Mouse (Mus musculus): ENCODE results near the gene Syt8.
A peak's percentile ranks its signal among the peaks of the same experiment; 100 is the strongest.

Gene Syt8

DNA sequence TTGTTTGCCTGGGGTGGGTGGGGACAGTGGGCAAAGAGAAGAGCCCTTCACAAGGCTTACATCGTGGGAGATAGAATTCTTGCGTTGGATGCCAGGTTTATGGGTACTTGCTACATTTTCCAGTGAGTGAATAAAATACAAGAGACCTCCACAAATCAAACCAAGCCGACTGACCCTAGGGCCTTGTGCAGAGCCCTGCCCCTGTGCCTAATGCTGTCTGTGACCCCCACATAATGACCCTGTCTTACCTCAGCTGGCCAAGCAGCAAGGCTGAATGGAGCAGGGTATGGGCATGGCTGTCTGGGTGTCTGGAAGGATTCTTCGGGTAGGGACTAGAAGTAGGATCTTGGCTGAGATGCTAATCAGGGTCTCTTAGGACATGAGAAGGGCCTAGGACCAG is 11.6 kb downstream of the Syt8 start:
- no peak for DNase-seq (ENCODE audit: low read depth)

DNA sequence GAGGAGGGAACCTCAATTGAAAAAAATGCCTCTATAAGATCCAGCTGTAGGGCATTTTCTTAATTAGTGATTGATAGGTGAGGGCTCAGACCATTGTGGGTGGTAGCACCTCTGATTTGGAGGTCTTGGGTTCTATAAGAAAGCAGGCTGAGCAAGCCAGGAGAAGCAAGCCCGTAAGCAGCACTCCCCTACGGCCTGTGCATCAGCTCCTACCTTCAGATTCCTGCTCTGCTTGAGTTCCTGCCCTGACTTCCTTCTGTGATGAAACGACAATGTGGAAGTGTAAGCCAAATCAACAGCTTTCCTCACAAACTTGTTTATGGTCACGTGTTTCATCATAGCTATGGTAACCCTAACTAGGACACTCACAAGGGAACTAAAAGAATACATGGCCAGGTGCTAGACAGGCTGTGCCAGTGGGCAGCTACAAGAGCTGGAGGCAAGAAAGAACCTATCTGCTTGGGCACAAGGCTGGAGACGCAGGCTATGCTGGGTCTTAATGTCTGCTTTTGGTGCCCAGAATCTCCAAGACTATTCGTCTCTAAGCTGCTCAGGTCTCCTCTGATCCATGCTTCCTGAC is 14.5 kb downstream of the Syt8 start:
- DNase-seq (ENCODE audit: low read depth) = no peak

DNA sequence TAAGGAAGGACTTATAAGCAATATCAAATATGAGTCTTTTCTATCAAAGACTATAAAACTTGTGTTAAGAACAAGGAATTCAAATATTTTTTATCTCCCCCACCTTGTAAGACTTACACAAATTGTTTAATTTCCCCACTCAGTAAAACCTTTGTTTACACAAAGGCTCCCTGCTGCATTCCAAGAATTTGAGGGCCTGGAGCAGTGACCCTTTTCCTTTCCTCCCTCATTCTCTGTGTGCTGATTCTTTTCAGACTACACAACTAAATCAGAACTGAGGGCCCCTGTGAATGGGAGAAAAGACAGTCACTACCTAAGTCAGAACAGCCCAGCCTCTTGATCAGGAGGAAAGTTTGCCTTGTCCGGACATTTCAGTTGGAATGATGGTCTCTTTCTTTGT is 20.1 kb downstream of the Syt8 start:
- DNase-seq (ENCODE audit: low read depth) = no peak

DNA sequence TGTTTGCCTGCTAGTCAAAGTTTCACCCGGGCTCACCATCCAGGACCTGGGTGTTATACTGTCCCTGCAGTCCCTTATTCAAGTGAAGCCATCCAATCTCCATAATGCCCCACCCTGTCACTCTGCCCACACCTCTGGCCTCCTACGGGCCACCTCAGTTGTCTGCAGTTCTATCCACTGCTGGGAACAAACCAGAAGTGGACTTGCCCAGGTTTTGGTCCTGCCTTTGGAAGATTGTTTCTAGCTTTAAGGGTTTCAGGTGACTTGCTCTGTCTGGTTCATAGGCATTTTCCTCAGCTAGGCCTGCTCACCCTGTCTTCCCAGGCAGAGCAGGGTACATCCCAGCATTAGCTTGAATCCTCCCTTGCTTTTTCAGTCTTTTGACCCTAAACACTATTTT is 20.6 kb downstream of the Syt8 start:
- DNase-seq (ENCODE audit: low read depth) = no peak

DNA sequence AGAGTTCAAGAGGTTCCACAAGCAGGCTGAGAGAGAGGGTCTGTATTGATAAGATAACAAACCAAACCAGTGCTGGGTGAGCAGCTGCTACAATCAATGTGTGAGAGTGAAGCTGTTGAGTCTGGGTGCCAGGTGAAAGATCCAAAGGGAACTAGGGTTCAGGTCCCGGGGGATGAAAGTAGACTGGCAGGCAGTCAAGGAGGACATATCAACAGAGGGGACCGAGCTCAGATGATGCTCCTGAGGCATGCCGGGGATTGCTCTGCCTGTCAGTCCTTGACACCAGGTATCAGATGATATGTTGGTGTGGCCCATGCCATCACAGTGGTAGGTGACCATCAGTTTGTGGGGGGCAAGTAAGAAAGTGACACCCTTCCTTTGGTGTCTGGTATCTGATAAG is 22.2 kb downstream of the Syt8 start:
- no peak for DNase-seq (ENCODE audit: low read depth)

DNA sequence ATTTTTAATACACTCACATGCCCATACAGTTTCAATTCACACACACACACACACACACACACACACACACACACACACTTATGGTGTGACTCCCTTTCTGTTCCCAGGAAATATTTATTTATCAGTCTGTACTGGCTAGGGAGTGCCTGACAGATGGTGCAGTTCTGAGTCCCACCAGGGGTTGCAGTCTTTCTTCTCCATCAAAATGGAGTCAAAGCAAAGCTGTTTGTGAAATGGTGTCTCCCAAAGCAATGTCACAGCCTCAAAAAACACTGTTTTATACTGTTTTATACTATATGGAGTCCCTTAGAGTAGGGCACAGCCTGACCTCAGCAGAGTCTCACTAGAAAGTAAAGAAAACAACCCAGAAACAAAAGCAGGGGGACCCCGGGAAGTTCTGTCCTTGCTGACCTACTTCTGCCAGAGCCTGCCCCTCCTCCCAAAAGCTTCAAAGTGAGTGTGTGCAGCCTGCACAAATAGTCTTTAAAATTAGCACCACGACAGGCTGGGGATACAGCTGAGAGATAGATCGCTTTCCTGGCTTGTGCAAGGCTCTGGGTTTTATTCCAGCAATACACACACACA is 22.7 kb downstream of the Syt8 start:
- DNase-seq (ENCODE audit: low read depth) = no peak

DNA sequence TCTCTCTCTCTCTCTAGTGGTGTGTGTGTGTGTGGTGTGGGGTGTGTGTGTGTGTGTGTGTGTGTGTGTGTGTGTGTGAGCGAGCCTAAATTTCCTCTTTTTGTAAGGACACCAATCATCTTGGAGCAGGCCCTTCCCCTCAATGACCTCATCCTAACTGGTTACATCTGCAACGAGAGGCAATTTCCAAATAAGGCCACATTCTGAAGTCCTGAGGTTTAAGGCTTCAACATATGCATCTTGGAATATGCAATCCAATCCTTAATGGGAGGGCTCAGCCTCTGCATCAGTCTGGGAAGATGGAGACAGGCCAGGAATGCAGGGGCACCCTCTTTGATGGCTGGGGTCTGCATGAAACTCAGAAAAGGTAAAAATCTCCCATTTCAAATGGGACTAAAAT is 23.4 kb downstream of the Syt8 start:
- DNase-seq (ENCODE audit: low read depth) = no peak

DNA sequence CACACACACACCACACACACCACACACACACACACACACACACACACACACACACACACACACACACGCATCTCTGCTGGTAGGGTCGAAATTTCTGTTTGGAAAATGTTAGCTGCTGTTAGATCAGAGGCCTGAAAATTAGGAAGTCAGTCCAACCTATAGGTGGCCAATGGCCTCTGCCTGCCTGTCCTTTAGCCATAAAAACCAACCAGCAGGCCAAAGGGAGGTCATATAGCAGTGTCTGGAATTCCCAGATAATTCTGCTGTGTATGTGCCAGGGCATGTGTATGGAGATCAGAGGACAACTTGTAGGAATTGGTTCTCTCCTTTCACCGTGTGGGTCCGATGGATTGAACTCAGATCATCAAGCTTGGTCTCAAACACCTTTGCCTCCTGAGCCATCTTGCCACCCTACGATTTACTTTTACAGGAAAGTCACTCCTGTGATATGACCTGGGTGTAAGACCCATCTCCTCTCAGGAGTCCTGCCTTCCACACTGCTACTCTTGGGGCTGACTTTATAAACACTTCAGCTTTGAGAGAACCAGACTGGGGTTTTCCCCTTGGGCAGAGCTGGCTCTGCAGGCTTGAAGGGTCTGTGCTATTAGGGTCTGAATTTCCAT is 24.1 kb downstream of the Syt8 start:
- DNase-seq (ENCODE audit: low read depth) = no peak

DNA sequence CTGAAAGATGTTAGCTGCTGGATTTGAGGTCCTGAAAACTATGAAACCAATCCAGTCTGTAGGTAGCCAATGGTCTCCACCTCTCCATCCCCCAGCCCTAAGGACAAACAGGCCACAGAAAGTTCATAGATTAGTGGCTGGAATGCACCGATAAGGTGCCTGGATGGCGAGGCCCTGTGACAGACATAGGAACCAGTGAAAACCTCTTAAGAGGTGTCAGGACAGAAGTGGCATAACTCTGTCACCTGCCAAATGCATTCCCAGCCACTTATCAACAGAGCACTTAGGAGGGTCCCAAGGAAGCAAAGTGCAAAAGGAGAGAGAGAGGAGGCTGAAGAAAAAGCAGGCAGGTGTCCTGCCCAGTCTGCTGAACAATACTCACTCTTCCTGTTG is 24.6 kb downstream of the Syt8 start:
- no peak for DNase-seq (ENCODE audit: low read depth)

DNA sequence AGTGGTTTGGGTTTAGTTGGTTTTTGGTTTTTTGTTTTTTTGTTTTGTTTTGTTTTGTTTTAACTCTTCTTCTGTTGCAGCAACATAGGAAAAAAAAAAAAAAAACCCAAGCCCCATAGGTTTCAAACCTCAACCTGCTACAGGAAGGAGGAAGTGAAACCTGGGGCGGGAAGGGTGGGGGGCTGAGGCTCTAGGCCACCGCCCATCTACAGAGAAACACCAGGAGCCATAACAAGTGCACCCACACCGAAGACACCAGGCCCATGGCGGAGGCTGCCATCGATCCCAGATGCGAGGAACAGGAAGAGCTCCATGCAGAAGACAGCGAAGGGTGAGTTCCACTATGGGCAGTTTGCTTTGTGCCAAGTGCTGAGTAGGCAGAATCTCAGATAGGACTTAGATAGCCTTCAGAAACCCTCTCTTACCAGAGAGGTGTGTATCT is 26.0 kb downstream of the Syt8 start, which contains the start of gene Lsp1:
TSS of gene Lsp1 (plus strand) at position 174 of the 442 bp plus-strand sequence.
- DNase-seq (ENCODE audit: low read depth) = peak; percentile 64

DNA sequence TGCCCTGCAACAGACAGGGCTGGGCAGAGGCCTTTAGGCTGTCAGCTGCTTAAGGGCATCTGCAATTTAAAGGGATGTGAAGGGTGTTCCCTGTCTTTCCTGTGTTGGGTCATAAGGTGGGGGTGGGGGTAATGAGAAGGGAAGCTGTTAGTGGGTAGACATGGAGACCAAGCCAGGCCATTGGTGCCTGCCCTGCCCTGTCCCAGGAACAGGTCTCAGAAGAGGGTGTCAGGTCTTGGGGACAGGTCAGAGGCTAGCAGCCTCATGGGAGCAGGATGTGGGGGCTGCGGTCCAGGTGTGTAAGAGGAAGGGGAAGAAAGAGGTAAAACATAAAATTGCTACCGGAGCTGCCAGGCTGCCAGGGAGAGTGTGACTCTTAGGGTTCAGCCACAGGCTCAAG is 26.8 kb downstream of the Syt8 start:
- peak; percentile 30 for DNase-seq (ENCODE audit: low read depth)

DNA sequence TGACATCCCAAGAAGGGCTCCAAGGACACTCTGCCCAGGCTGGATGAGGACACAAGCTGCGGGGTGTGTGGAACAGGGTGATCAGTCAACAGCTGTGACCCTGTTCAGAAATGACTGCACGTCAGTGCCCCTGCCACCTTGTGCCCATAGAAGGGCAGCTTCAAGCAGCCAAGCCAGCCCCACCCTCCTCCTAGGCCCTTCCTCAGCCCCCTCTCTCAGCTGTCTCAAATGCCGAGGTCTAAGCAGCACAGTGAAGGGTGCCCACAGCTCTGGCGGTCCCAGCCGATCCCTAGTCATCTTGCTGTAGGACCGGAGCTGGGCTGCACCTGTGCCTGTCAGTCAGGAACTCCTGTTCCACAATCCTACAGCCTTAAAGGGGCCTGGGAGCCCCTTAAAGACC is 27.5 kb downstream of the Syt8 start:
- no peak for DNase-seq (ENCODE audit: low read depth)

DNA sequence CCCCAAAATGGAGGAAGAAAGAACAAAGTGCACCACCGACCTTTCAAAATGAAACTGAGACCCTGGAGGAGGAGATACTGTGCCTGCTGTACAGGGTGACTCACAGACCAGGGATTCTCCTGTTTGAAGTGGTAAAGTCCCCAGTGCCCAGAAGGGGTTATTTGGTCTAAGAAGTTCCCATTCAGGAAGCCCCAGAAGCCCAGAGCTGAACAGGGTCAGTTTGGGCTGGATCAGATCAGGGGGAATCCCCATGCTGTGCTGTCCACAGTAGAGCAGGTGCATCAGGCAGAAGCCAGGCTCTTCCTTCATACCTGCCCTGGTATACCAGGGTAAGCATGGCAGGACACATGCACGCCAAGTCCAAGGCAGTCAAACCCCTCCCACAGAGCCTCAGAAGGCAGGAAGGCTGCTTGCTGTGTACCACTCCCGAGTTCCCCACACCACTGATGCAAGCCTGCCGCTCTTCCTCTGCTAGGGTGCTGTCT is 28.0 kb downstream of the Syt8 start:
- DNase-seq (ENCODE audit: low read depth) = peak; percentile 48

DNA sequence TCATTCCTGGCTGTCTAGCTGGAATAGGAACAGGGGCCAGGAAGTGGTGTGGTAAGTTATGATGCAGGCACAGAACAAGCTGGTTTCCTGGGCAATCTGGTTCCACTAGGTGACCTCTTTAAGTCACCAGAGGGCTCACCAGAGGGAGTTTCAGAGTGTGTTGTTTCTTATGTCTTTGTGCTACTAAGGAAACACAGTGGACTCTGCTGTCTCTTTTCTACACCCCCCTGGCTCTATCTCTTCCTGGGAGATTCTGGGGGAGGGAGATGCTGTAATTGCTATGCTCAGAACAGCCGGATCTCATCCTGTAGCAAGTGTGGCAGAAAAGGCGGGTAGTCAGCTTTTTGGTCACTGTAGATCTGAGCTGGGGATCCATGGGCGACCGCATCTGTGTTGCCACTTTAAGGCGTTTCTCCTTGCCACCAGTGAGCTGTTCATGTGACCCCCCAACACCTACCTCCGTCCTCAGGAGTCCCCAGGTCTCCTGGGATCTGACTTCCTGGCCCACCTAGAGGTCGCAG is 35.6 kb downstream of the Syt8 start:
- no peak for DNase-seq (ENCODE audit: low read depth)

DNA sequence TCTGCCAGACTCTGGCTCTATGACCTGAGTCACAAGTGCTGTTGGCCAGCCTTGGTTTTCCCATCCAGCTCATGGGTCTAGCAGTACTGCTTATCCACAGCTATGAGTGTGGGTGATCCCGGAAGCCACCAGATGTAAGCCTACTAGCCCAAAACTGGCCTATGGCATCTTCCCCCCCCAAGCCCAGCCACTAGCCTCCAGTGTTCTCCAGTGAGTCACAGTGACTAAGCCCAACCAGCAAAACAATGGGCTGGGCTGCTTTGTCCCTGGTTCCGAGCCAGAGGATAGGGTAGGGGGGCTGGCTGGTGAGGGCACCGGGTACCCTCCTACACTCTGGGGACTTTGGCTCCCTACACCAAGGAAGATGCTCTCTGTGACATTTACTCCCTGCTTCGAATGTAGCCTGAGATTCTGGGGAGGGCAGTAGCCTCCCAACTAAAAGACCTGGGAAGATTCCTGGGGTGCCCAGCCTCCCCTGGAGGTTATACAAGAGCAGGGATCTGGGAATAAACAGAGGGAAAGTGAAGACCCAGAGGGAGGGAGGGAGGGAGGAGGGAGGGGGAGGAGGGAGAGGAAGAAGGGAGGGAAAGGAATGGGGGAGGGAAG is 36.3 kb downstream of the Syt8 start:
- no peak for DNase-seq (ENCODE audit: low read depth)

DNA sequence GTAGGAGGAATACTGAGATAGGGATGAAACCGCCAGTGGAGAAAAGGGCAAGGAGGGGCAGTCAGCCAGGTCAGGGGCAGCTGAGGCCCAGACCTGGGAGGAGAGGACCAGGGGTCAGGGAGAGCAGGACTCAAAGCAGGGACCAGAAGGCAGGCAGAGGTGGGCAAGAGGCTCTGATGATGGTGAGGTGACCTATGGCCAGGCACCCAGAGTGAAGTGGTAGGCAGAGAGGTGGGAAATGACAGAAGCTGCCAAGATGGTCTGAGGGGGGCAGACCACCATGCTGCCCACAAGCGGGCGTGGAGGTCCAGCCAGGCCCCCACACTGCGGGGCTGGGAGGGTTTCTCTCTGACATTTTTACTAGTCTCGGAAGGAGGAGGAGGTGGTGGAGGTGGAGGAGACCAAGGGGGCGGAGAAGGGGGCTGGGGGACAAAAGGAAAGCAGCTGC is 36.8 kb downstream of the Syt8 start:
- DNase-seq (ENCODE audit: low read depth) = no peak

DNA sequence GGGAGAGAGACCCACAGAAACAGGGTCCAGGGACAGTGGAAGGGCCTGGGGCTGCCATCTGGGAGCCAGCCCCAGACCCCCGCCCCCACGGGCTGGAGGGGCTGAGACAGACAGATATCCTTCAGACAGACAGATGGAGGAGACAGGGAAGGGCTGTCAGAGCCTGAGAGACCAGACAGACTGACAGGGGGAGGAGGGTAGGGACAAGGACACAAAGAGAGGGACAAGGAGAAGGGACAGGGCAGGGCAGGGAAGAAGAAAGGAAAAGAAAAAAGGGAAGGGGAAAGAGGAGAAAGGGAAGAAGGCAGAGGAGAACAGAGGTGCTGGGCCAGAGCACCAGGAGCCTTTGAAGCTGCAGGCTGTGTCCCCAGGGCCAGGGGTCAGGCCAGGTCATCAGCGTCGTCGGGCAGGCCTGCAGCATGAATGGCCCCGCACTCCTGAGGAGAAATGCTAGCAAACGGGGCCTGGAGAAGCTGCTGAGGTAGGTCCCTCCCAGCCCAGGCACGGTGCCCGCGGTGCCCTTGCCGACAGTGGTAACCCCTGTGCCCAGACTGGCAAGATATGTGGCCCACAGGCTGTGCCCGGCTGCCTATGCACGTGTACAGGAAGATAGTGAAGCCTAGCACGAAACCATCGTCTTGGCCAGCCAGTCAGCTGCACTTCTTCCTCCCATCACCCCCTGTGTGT is 37.4 kb downstream of the Syt8 start:
- DNase-seq (ENCODE audit: low read depth) = no peak

DNA sequence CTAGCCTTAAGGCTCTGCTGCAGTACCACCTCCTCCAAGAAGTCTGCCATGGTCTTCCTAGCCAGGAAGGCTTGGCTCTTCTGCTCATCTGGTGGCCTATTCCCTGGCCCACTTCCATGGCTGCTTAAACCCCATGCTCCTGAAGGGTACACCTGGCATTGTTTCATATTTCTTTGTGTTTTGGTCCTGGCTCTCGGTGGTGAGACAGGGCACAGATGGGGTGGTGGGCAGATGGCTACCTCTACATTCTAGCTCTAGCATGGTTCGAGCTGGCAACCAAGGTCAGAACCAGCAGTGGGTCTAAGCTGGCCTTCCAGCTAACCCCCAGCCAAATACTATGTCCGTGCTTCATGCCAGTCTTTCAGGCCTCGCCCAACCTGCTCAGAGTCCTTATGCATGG is 38.3 kb downstream of the Syt8 start:
- no peak for DNase-seq (ENCODE audit: low read depth)

DNA sequence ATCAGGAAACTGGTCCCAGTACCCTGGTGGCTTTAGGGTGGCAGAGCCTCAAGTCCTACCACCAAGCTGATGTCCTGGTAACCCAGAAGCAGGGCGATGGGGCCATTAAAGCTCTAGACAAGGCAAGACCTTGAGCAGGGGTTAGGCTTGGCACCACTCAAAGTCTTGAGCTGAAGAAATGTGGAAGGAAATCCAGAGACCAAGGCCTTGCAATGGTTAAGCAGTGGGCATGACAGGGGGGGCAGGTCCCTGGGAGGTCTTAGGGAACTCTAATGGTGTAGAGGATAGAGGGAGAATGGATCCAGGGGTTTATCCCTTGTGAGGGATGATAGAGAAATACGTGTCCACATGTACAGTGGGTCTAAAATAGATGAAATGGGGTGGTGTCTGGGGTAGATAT is 38.8 kb downstream of the Syt8 start:
- DNase-seq (ENCODE audit: low read depth) = no peak

DNA sequence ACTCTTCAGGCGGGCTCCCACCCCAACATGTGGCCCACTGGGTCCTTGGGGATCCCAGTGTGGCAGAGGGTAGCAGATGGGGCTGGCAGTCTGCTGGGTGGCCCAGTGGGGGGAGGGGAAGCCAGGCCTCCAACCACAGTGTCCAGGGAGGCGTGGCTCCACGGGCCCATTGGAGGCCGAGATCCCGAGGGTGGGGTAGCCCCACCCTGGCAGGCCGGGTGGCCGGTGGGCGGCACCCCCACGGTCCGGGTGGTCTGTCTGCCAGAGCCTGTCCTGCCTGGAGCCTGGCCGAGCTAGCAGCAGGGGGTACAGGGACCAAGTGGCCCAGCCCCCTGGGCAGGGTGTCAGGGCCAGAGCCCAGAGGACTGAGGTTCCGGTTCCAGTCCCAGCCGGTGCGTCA is 40.1 kb downstream of the Syt8 start:
- no peak for DNase-seq (ENCODE audit: low read depth)

DNA sequence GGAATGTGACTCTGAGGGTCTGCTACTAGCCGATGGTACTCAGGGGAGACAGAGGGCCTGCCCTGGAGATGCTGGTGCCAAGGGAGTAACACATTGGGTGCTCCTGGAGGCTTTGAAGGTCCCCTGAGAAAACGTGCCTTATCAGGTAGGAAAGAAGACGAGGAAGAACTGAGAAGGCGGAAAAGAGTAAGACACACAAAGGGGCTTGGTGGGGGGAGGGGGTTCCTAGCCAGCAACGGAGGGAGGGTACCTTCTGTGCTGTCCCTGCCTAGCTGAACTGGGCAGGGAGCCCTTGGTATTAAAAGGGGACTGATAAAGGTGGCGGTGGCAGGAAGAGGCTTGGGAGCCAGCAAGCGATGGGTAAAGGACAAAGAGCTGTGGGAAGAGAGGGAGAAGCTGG is 41.0 kb downstream of the Syt8 start:
- no peak for DNase-seq (ENCODE audit: low read depth)

DNA sequence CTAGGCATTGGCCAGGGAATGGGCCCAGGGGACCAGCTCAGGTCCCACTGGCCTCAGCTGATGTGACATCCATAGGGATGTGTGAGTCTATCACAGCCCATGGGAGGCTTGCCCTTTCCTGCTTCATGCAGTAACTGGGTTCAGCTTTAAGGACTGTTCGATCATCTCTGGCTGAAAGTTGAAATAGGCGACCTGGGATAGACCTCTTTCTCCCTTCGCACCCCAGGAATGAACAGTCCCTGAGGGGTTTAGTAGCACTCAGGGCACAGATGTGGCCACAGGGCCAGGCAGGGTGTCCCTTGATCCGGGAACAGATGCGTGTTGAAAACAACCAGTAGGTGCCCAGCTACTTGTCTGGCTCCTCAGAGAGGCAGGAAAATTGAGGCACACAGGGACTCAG is 41.6 kb downstream of the Syt8 start:
- no peak for DNase-seq (ENCODE audit: low read depth)

Data from naive thymus-derived CD4-positive, alpha-beta T cell, adult 2 months (primary cell).